Comparison of ENCODE assay signal across 14 mouse cellular contexts in the genomic region with DNA sequence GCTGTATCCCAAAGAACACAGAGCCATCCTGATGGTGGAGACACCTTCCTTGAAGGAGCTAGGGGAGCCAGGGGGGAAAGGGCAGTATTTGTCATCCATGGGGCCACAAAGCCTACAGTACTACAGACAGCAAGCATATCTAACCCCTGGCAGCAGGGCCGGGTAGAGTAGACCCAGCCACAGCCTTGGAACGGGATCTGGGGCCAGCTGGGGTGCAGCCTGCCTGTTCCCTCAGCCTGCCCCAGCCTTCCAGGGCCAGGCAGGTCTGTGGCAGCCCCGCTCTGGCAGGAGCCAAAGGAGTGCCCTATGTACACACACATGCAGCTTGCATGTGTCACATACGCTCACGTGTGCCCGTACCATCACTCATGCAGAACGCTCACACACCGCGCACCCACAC.
"Had no signal": no experiment of that assay in that cellular context is flagged by ENCODE, and none has a peak within 500 bp of the region (broad histone marks: within the 10 kb centered on the region; RNA-seq: fewer than 3 reads in every experiment).

No protein-coding gene starts in this region.

- H3K4me1 ChIP-seq: limb, embryonic 12.5 days; lung, embryonic 15.5 days had no signal

- H3K27ac ChIP-seq: limb, embryonic 12.5 days; liver, embryonic 13.5 days; lung, embryonic 15.5 days; midbrain, embryonic 10.5 days; neural tube, embryonic 15.5 days; stomach, postnatal 0 days had no signal

- DNase-seq: kidney, adult 8-10 months; kidney, postnatal 25 days; liver; liver, embryonic 13.5 days; liver, postnatal 0 days; lung, postnatal 14 days; midbrain, embryonic 14.5 days; thymus, postnatal 4 days had no signal

- H3K9me3 ChIP-seq: liver, embryonic 13.5 days; lung, embryonic 15.5 days; neural tube, embryonic 15.5 days had no signal

- H3K9ac ChIP-seq: limb, embryonic 12.5 days; liver, embryonic 13.5 days; liver, postnatal 0 days; lung, embryonic 15.5 days; neural tube, embryonic 15.5 days had no signal

- ATAC-seq: liver, postnatal 0 days had no signal

- H3K27me3 ChIP-seq: limb, embryonic 12.5 days; liver, embryonic 13.5 days; lung, embryonic 15.5 days; neural tube, embryonic 15.5 days had no signal

- H3K36me3 ChIP-seq: limb, embryonic 12.5 days; liver, embryonic 13.5 days; lung, embryonic 15.5 days; neural tube, embryonic 15.5 days had no signal

- H3K4me3 ChIP-seq: limb, embryonic 12.5 days; liver, embryonic 13.5 days; lung, embryonic 15.5 days; midbrain, embryonic 10.5 days; myocyte; neural tube, embryonic 15.5 days had no signal

- H3K4me2 ChIP-seq: limb, embryonic 12.5 days; liver, embryonic 13.5 days; lung, embryonic 15.5 days; neural tube, embryonic 15.5 days had no signal
